Mouse (Mus musculus) lung, postnatal 0 days (tissue): ENCODE measurements around the gene Capn7.

Source experiments
- CTCF ChIP-seq: IDR thresholded peaks from 2 replicates; pipeline ENCODE4 v1.5.1; 2016; ENCODE audit warnings: antibody characterized with exemption, mild to moderate bottlenecking
- EP300 ChIP-seq: IDR thresholded peaks from 2 replicates; pipeline ENCODE4 v1.6.1; 2016; ENCODE audit warnings: antibody characterized with exemption, mild to moderate bottlenecking, control low read depth

GRCm38 (mm10) chr14:31392873-31393545, 56.6 kb downstream of the Capn7 start:
- TF ChIP-seq CTCF (no peak), EP300 (no peak; the same call in 1 of the 2 replicates)
